Mouse (Mus musculus): ENCODE measurements around the gene Olfr215. TPM values are rescaled to one million over a fixed set of nuclear protein-coding genes. Genes with fewer than 3 reads are reported as not detected.
A peak's percentile ranks its signal among the peaks of the same experiment; 100 is the strongest.
"Not testable (repeated sequence)": the region's sequence is repeated elsewhere in the genome, so short reads cannot be mapped to it uniquely, and the experiment has no call there.

Gene Olfr215
- polyA plus RNA-seq (2012; rRNA removed) (not detected in 2 replicates), polyA plus RNA-seq (2014; fragmentation: Nextera tagmentation; extraction: Ambion mirVana) (not detected in 2 replicates)

DNA sequence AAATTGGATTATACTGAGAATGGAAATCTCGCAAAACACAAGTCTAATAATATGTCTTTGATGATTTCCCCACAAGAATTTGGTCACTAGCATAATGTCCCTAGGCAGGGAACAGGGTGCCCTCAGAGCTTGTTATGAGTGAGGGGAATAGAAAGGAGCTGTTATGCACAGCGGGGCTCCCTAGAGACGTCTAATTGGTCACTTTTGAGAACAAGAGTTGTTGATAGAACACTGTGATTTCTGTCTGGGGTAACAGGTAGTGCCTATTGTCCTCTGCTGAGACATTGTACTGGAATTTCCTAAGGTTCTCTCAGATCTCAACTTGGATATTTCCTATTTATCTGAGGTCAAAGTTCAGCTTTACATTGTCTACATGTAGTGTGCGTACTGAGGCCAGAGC is at the start of gene Olfr215:
Gene Olfr215 (minus strand): TSS at position 101 of the 400 bp plus-strand sequence.
- H3K27ac ChIP-seq (replicated peaks; ENCODE audit: low read depth, low read length) = no peak within 1 kb of the TSS
- H3K27me3 ChIP-seq (ENCODE audit: control insufficient read depth, insufficient read depth, low read length) = no peaks in the 10 kb centered on the region
- DNase-seq (ENCODE audit: low spot score) = no peak
- H3K36me3 ChIP-seq (ENCODE audit: control insufficient read depth, insufficient read depth, low read length) = no peaks in the 10 kb centered on the region
- H3K4me1 ChIP-seq (ENCODE audit: control insufficient read depth, insufficient read depth, low read length) = no peaks in the 10 kb centered on the region
- no peak for TF ChIP-seq POLR2A (IDR thresholded peaks at IDR 0.05; ENCODE audit: borderline replicate concordance, extremely low read depth, insufficient read depth, insufficient read length)
- no peaks in the 10 kb centered on the region for H3K9me3 ChIP-seq (ENCODE audit: control insufficient read depth, low read length)
- no peak within 1 kb of the TSS for H3K9ac ChIP-seq (ENCODE audit: low read depth, low read length, severe bottlenecking)
- H3K4me2 ChIP-seq (replicated peaks; ENCODE audit: low read depth, low read length, severe bottlenecking) = no peak within 1 kb of the TSS
- no peak within 1 kb of the TSS for H3K4me3 ChIP-seq (replicated peaks; ENCODE audit: low read length)
- 74% methylated on average over 4 of the region's 4 CpGs for WGBS
- no peak for ATAC-seq (ENCODE audit: low FRiP score, low read depth)

DNA sequence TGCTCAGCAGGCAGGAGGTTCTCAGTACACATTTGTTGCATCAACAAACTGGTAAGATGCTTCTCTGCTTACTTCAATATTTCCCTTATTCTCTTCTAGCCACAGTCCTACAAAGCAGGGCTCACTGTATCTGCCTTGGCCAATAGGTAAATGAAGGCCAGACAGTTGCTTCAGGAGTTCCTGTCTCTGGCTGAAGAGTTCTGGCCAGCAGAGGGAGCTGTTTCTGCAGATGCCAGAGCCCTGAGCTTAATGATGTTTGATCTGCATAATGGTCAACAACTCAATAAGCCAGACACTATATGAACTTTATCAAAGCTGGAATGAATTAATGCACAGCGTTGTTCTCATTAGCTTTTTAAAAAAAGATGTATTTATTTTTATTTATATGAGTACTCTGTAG is 48.1 kb upstream of the Olfr215 start:
- Histone ChIP-seq H3K9ac (ENCODE audit: low read depth, low read length, severe bottlenecking) (no peak overlapping the region), H3K36me3 (ENCODE audit: control insufficient read depth, insufficient read depth, low read length) (no peaks in the 10 kb centered on the region), H3K27ac (replicated peaks; ENCODE audit: low read depth, low read length) (no peak overlapping the region), H3K27me3 (ENCODE audit: control insufficient read depth, insufficient read depth, low read length) (no peaks in the 10 kb centered on the region), H3K4me2 (replicated peaks; ENCODE audit: low read depth, low read length, severe bottlenecking) (no peak overlapping the region), H3K9me3 (ENCODE audit: control insufficient read depth, low read length) (no peaks in the 10 kb centered on the region), H3K4me3 (replicated peaks; ENCODE audit: low read length) (no peak overlapping the region), H3K4me1 (ENCODE audit: control insufficient read depth, insufficient read depth, low read length) (0 out of 2 replicates have a peak, but pooled peaks cover 2% of the 10 kb centered on the region)
- DNase-seq (ENCODE audit: low spot score) (peak; percentile 66), ATAC-seq (ENCODE audit: low FRiP score, low read depth) (no peak)
- WGBS = 55% methylated on average over 1 of the region's 1 CpGs
- no peak for TF ChIP-seq POLR2A (IDR thresholded peaks at IDR 0.05; ENCODE audit: borderline replicate concordance, extremely low read depth, insufficient read depth, insufficient read length)

DNA sequence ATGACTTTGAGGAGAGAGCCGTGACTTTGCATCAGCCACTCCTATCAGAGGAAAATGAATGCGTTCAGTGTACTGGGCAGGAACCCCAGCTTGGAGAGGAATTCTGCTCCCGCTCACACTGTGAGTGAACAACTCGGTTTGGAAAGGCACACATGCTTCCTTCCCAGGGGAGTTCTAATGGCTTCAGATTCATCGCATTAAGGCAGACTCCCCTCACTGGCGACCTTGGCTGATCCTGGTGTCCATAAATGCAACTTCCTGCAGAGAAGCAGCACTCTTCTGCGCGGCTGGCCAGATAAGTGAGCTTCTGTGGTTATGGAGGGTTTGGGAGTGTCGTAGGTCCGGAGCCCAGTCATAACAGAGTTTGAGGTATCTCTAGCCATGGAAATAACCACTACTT is 45.8 kb upstream of the Olfr215 start:
- H3K4me2 ChIP-seq (replicated peaks; ENCODE audit: low read depth, low read length, severe bottlenecking) = no peak overlapping the region
- 0 out of 2 replicates have a peak, but pooled peaks cover 2% of the 10 kb centered on the region for H3K4me1 ChIP-seq (ENCODE audit: control insufficient read depth, insufficient read depth, low read length)
- H3K27ac ChIP-seq (replicated peaks; ENCODE audit: low read depth, low read length) = no peak overlapping the region
- no peak for ATAC-seq (ENCODE audit: low FRiP score, low read depth)
- no peak for TF ChIP-seq POLR2A (IDR thresholded peaks at IDR 0.05; ENCODE audit: borderline replicate concordance, extremely low read depth, insufficient read depth, insufficient read length)
- no peak for DNase-seq (ENCODE audit: low spot score)
- no peaks in the 10 kb centered on the region for H3K9me3 ChIP-seq (ENCODE audit: control insufficient read depth, low read length)
- 87% methylated on average over 10 of the region's 10 CpGs for WGBS
- no peaks in the 10 kb centered on the region for H3K27me3 ChIP-seq (ENCODE audit: control insufficient read depth, insufficient read depth, low read length)
- no peak overlapping the region for H3K4me3 ChIP-seq (replicated peaks; ENCODE audit: low read length)
- peaks cover 8% of the 10 kb centered on the region; the same call in 1 of the 2 replicates for H3K36me3 ChIP-seq (ENCODE audit: control insufficient read depth, insufficient read depth, low read length)
- no peak overlapping the region for H3K9ac ChIP-seq (ENCODE audit: low read depth, low read length, severe bottlenecking)

DNA sequence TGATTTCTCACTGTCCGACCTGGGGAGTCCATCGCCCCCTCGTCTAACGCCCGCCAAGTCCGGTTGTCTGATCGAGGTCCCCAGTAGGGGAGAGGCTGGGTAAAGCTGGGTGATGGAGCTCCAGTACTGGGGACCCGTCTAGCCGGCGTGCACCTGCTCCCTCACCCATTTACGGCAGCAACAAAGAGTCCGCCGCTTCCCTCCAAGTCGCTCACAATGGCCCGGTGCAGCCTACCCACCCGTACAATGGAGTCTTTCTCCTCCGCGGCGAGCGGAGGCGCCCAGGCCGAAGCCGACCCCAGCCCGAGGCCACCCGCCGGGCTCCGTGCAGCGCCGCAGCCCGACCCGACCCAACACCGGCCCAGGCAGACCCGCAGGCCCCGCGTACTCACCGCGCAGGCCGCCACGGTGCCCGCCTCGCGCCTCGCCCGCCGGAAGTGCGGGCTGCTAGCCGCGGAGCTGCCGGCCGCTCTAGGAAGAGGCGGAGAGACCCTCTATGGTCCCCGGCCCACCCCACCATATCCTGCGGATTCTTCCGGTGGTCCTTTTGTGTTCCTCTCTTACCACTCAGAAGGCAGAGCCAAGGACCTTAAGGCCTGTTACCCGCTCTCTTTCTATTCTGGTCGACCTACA is 44.7 kb upstream of the Olfr215 start, which contains the start of gene Zfp422:
Gene Zfp422 (minus strand): TSS at position 461 of the 633 bp plus-strand sequence.
- ATAC-seq (ENCODE audit: low FRiP score, low read depth) (peak; percentile 95), DNase-seq (ENCODE audit: low spot score) (peak; percentile 82)
- peak within 1 kb of the TSS; percentile 93 for H3K9ac ChIP-seq (ENCODE audit: low read depth, low read length, severe bottlenecking)
- H3K9me3 ChIP-seq (ENCODE audit: control insufficient read depth, low read length) = no peaks in the 10 kb centered on the region
- peak within 1 kb of the TSS; percentile 74 for H3K4me2 ChIP-seq (replicated peaks; ENCODE audit: low read depth, low read length, severe bottlenecking)
- H3K4me3 ChIP-seq (replicated peaks; ENCODE audit: low read length) = peak within 1 kb of the TSS; percentile 61
- peak; percentile 80; the same call in 1 of the 2 replicates for TF ChIP-seq POLR2A (IDR thresholded peaks at IDR 0.05; ENCODE audit: borderline replicate concordance, extremely low read depth, insufficient read depth, insufficient read length)
- peak within 1 kb of the TSS; percentile 84 for H3K27ac ChIP-seq (replicated peaks; ENCODE audit: low read depth, low read length)
- under 1% methylated on average over 45 of the region's 56 CpGs for WGBS
- no peaks in the 10 kb centered on the region for H3K27me3 ChIP-seq (ENCODE audit: control insufficient read depth, insufficient read depth, low read length)
- 0 out of 2 replicates have a peak, but pooled peaks cover 2% of the 10 kb centered on the region for H3K4me1 ChIP-seq (ENCODE audit: control insufficient read depth, insufficient read depth, low read length)
- H3K36me3 ChIP-seq (ENCODE audit: control insufficient read depth, insufficient read depth, low read length) = peaks cover 18% of the 10 kb centered on the region

DNA sequence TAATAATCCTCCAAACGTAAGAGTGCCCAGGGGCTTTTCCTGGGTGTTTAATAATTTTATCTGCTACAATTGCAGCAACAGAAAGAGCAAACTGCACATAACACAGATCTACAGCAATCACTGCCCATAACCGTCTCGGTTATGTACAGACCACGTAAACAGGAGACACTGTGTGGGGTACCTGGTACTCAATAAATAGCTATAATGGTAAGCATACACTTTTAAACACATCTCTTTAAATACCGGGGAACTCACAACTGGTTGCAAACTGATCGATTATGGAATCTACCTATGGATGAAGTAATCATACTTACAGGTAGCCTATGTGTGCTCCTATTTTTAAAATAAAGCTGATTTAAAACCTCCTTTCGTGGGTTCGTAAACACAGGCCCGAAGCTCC is 44.1 kb upstream of the Olfr215 start:
- no peaks in the 10 kb centered on the region for H3K9me3 ChIP-seq (ENCODE audit: control insufficient read depth, low read length)
- no peak for TF ChIP-seq POLR2A (IDR thresholded peaks at IDR 0.05; ENCODE audit: borderline replicate concordance, extremely low read depth, insufficient read depth, insufficient read length)
- peak overlapping the region; percentile 84 for H3K27ac ChIP-seq (replicated peaks; ENCODE audit: low read depth, low read length)
- H3K4me3 ChIP-seq (replicated peaks; ENCODE audit: low read length) = peak overlapping the region; percentile 61
- H3K4me2 ChIP-seq (replicated peaks; ENCODE audit: low read depth, low read length, severe bottlenecking) = peak overlapping the region; percentile 74
- WGBS = 12% methylated on average over 9 of the region's 9 CpGs
- no peaks in the 10 kb centered on the region for H3K27me3 ChIP-seq (ENCODE audit: control insufficient read depth, insufficient read depth, low read length)
- DNase-seq (ENCODE audit: low spot score) (no peak), ATAC-seq (ENCODE audit: low FRiP score, low read depth) (no peak)
- H3K36me3 ChIP-seq (ENCODE audit: control insufficient read depth, insufficient read depth, low read length) = peaks cover 18% of the 10 kb centered on the region
- 0 out of 2 replicates have a peak, but pooled peaks cover 2% of the 10 kb centered on the region for H3K4me1 ChIP-seq (ENCODE audit: control insufficient read depth, insufficient read depth, low read length)
- H3K9ac ChIP-seq (ENCODE audit: low read depth, low read length, severe bottlenecking) = peak overlapping the region; percentile 93

DNA sequence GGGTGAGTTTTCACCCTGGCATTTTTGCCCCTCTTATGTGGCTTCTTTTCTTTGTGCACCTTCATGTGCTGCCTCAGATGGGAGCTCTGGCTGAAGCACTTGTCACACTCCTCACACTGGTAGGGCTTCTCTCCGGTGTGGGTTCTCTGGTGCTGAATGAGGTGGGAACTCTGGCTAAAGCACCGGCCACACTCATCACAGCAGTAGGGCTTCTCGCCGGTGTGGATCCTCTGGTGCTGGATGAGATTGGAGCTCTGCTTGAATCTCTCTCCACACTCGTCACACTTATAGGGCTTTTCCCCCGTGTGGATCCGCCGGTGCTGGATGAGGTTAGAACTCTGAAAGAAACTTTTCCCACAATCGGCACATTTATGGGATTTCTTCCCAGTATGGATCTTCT is 42.4 kb upstream of the Olfr215 start:
- peaks cover 18% of the 10 kb centered on the region for H3K36me3 ChIP-seq (ENCODE audit: control insufficient read depth, insufficient read depth, low read length)
- 98% methylated on average over 9 of the region's 9 CpGs for WGBS
- not testable (repeated sequence) for H3K9ac ChIP-seq (ENCODE audit: low read depth, low read length, severe bottlenecking); H3K4me3 ChIP-seq (replicated peaks; ENCODE audit: low read length); H3K9me3 ChIP-seq (ENCODE audit: control insufficient read depth, low read length); H3K4me2 ChIP-seq (replicated peaks; ENCODE audit: low read depth, low read length, severe bottlenecking); DNase-seq (ENCODE audit: low spot score); H3K27me3 ChIP-seq (ENCODE audit: control insufficient read depth, insufficient read depth, low read length); ATAC-seq (ENCODE audit: low FRiP score, low read depth); H3K27ac ChIP-seq (replicated peaks; ENCODE audit: low read depth, low read length); H3K4me1 ChIP-seq (ENCODE audit: control insufficient read depth, insufficient read depth, low read length)

Measured in limb, embryonic 14.5 days (tissue).